Mouse (Mus musculus): ENCODE results near the gene Myh7b.

DNA sequence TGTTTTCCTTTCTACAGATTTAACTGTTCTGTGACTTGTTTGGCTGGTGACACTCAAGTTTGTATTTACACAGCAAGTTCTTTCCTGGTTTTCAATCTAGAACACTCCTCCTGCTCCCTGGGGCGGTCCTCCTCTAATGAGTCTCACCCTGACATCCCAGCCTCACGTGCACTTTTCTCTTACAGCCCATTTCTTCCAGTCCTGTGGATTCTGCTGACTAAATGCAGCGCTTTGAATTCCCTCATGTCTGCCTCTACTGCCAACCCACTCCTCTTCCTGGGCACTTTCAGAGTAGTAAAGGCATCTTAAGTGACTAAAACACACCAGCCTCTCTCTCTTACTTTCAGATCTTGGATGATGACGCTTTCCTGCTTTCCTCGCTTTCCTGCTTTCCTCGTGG is 19.3 kb upstream of the Myh7b start:
- TF ChIP-seq POLR2A (IDR thresholded peaks at IDR 0.05; ENCODE audit: control insufficient read depth, extremely low read depth, insufficient read depth, low read length, poor library complexity): no peak
- no peak for TF ChIP-seq CTCF (IDR thresholded peaks at IDR 0.05; ENCODE audit: borderline replicate concordance, control insufficient read depth, extremely low read depth, insufficient read depth, low read length, poor library complexity)
